Mouse (Mus musculus) layer of hippocampus, adult 2 months (tissue): ENCODE measurements around the gene Gas2l1. TPM values are rescaled to one million over a fixed set of nuclear protein-coding genes. Genes with fewer than 3 reads are reported as not detected.

Experiments
- DNase-seq, 2 experiments: peaks; one replicate each; pipeline ENCODE4 v3.0.0; 2022; ENCODE audit warnings: low spot score in 2 of 2
- H3K27ac ChIP-seq: fragments of 200-600 bp; 2 replicates; pipeline ENCODE4 v1.8.1; 2022
- H3K4me3 ChIP-seq: fragments of 200-600 bp; 2 replicates; pipeline ENCODE4 v1.8.1; 2022; ENCODE audit warnings: mild to moderate bottlenecking
- CTCF ChIP-seq: fragments of 200-600 bp; conservative IDR thresholded peaks from 2 replicates; pipeline ENCODE4 v1.8.1; 2022; ENCODE audit warnings: antibody characterized with exemption, mild to moderate bottlenecking, moderate library complexity
- long read RNA-seq, 2 experiments: library from polyadenylated mRNA; stranded (forward); transcript quantifications; one replicate each; pipeline ENCODE4 v2.0.0; 2021; ENCODE audit warnings: borderline mapping rate in 2 of 2
- total RNA-seq, 2 experiments: library from RNA; stranded (reverse); gene quantifications; 2 replicates each; pipeline ENCODE4 v1.2.3; 2021

Gas2l1 gene
- total RNA-seq: 10 to 100 TPM; 93.6 to 97.7 TPM
- long read RNA-seq, experiment 1, transcript Gas2l1-203 (6 exons, 2,530 nt): minor isoform, 14 of 124 reads
- long read RNA-seq, experiment 1, transcript Gas2l1-202 (7 exons, 2,847 nt): major isoform, 19 of 124 reads
- long read RNA-seq, experiment 1, partial matches to known transcripts: 24 of 124 reads
- long read RNA-seq, experiment 1, other reads (novel, unspliced or antisense): 67 of 124 reads
- long read RNA-seq, experiment 2, transcript Gas2l1-203 (6 exons, 2,530 nt): minor isoform, 19 of 135 reads
- long read RNA-seq, experiment 2, transcript Gas2l1-202 (7 exons, 2,847 nt): major isoform, 21 of 135 reads
- long read RNA-seq, experiment 2, partial matches to known transcripts: 22 of 135 reads
- long read RNA-seq, experiment 2, other reads (novel, unspliced or antisense): 73 of 135 reads

- peak; percentile 86 to 89 for DNase-seq
- H3K27ac ChIP-seq: peak within 1 kb of the TSS; percentile 93
- TF ChIP-seq CTCF: peak; percentile 82
- peak within 1 kb of the TSS; percentile 92 for H3K4me3 ChIP-seq
These were observed at the start of gene Gas2l1 for GRCm38 (mm10) chr11:5065056-5065821. Gene Gas2l1 (minus strand): TSS chr11:5065327.

GRCm38 (mm10) chr11:5113645-5114044 lies 48.5 kb upstream of the Gas2l1 start:
- H3K27ac ChIP-seq: no peak overlapping the region
- TF ChIP-seq CTCF: no peak
- no peak overlapping the region for H3K4me3 ChIP-seq
- DNase-seq: no peak

- H3K27ac ChIP-seq: no peak overlapping the region
- DNase-seq: no peak
- TF ChIP-seq CTCF: no peak
These were observed 44.3 kb upstream of the Gas2l1 start for GRCm38 (mm10) chr11:5109441-5109840.

GRCm38 (mm10) chr11:5103986-5104509 lies 38.9 kb upstream of the Gas2l1 start:
- no peak for TF ChIP-seq CTCF
- Histone ChIP-seq H3K4me3 (no peak overlapping the region), H3K27ac (no peak overlapping the region)
- DNase-seq: no peak

More at GRCm38 (mm10) chr11:5109441-5109840, 44.3 kb upstream of the Gas2l1 start:
- H3K4me3 ChIP-seq: no peak overlapping the region

GRCm38 (mm10) chr11:5102384-5102783 lies 37.3 kb upstream of the Gas2l1 start:
- TF ChIP-seq CTCF: no peak
- DNase-seq: no peak
- no peak overlapping the region for H3K27ac ChIP-seq
- H3K4me3 ChIP-seq: no peak overlapping the region

GRCm38 (mm10) chr11:5101641-5102040 lies 36.5 kb upstream of the Gas2l1 start:
- H3K4me3 ChIP-seq: no peak overlapping the region
- no peak for TF ChIP-seq CTCF
- no peak for DNase-seq
- H3K27ac ChIP-seq: no peak overlapping the region

- H3K27ac ChIP-seq: peak overlapping the region; percentile 32; the same call in 1 of the 2 replicates
- no peak overlapping the region; the same call in 1 of the 2 replicates for H3K4me3 ChIP-seq
These were observed 35.7 kb upstream of the Gas2l1 start for GRCm38 (mm10) chr11:5100801-5101200.

GRCm38 (mm10) chr11:5100283-5100682 lies 35.2 kb upstream of the Gas2l1 start:
- DNase-seq: no peak
- peak overlapping the region; percentile 94 for H3K4me3 ChIP-seq
- H3K27ac ChIP-seq: peak overlapping the region; percentile 100
- peak; percentile 36 for TF ChIP-seq CTCF

More at GRCm38 (mm10) chr11:5100801-5101200, 35.7 kb upstream of the Gas2l1 start:
- no peak for TF ChIP-seq CTCF
- no peak for DNase-seq

- H3K27ac ChIP-seq: peak overlapping the region; percentile 100
- peak overlapping the region; percentile 94 for H3K4me3 ChIP-seq
- no peak for TF ChIP-seq CTCF
- DNase-seq: peak; percentile 72 to 79
These were observed 34.6 kb upstream of the Gas2l1 start for GRCm38 (mm10) chr11:5099576-5100183.

- no peak for TF ChIP-seq CTCF
- Histone ChIP-seq H3K27ac (peak within 1 kb of the TSS; percentile 100), H3K4me3 (peak within 1 kb of the TSS; percentile 94)
- peak; percentile 93 to 98 for DNase-seq
These were observed 33.8 kb upstream of the Gas2l1 start, which contains the start of the genes Rhbdd3 and Ewsr1 for GRCm38 (mm10) chr11:5098736-5099542. Gene Rhbdd3 (plus strand): TSS chr11:5098926. Gene Ewsr1 (minus strand): TSS chr11:5099266.

GRCm38 (mm10) chr11:5098035-5098735 lies 33.1 kb upstream of the Gas2l1 start:
- DNase-seq: peak; percentile 66 to 69
- no peak for TF ChIP-seq CTCF
- H3K27ac ChIP-seq: peak overlapping the region; percentile 100
- H3K4me3 ChIP-seq: peak overlapping the region; percentile 94
